Mouse (Mus musculus): Measurements from ENCODE around the gene F3.
"Not testable (repeated sequence)": the region's sequence is repeated elsewhere in the genome, so short reads cannot be mapped to it uniquely, and the experiment has no call there.

GRCm38 (mm10) chr3:121773336-121773735 lies 50.0 kb downstream of the F3 start:
- not testable (repeated sequence) for TF ChIP-seq CTCF (IDR thresholded peaks at IDR 0.05; ENCODE audit: low read depth, low read length); POLR2A (IDR thresholded peaks at IDR 0.05; ENCODE audit: insufficient read depth, low read length); EP300 (IDR thresholded peaks at IDR 0.05; ENCODE audit: insufficient read depth, low read depth, low read length)

Data from ES-Bruce4 (cell line).